Mouse (Mus musculus): ENCODE measurements at regions not wholly inside any gene's neighbourhood (a gene's known extent, or its start where the extent isn't known, plus 50 kb on each side); places are given as distances from the start of the nearest gene placed in this dataset.

GRCm38 (mm10) chr8:82469824-82470223 lies 66.8 kb upstream of the Il15 start:
- TF ChIP-seq MEF2A (IDR thresholded peaks at IDR 0.05; ENCODE audit: borderline replicate concordance, low read depth, low read length) (no peak), POLR2A (IDR thresholded peaks at IDR 0.05; ENCODE audit: low read depth, low read length) (no peak), MAX (IDR thresholded peaks at IDR 0.05; ENCODE audit: low read length) (no peak), CHD1 (IDR thresholded peaks at IDR 0.05; ENCODE audit: low read depth, low read length) (no peak)
